Mouse (Mus musculus) kidney, postnatal 0 days (tissue): ENCODE measurements at regions not wholly inside any gene's neighbourhood (a gene's known extent, or its start where the extent isn't known, plus 50 kb on each side); places are given as distances from the start of the nearest gene placed in this dataset.

Source experiments
- ATAC-seq: fragments of 200-750 bp; cut with Nextera tagmentation; replicated peaks from 2 replicates; pipeline ENCODE4 v1.8.0; 2017; ENCODE audit warnings: low read depth, moderate number of reproducible peaks, moderate TSS enrichment, moderate library complexity; ENCODE audit not compliant: low FRiP score
- DNase-seq: peaks from one replicate; pipeline ENCODE4 v3.0.0-alpha.2; 2016; ENCODE audit warnings: low spot score
- H3K27ac ChIP-seq: fragments of 300-500 bp; sonication (generic); 2 replicates; pipeline ENCODE4 v1.5.1; 2014; ENCODE audit warnings: mild to moderate bottlenecking
- H3K27me3 ChIP-seq: fragments of 300-500 bp; sonication (generic); 2 replicates; pipeline ENCODE4 v1.6.1; 2014; ENCODE audit warnings: low read length, mixed read lengths; ENCODE audit not compliant: insufficient read depth
- H3K36me3 ChIP-seq: fragments of 300-500 bp; sonication (generic); 2 replicates; pipeline ENCODE4 v1.6.1; 2014; ENCODE audit warnings: low read length, mixed read lengths; ENCODE audit not compliant: insufficient read depth
- H3K4me1 ChIP-seq: fragments of 300-500 bp; sonication (generic); replicated peaks from 2 replicates; pipeline ENCODE4 v1.6.1; 2014; ENCODE audit warnings: antibody characterized with exemption, low read length, mixed read lengths; ENCODE audit not compliant: insufficient read depth
- H3K4me2 ChIP-seq: fragments of 300-500 bp; sonication (generic); 2 replicates; pipeline ENCODE4 v1.6.1; 2014; ENCODE audit warnings: mild to moderate bottlenecking, low read length, moderate library complexity, mixed read lengths
- H3K4me3 ChIP-seq: fragments of 300-500 bp; sonication (generic); replicated peaks from 2 replicates; pipeline ENCODE4 v1.5.1; 2014; ENCODE audit warnings: low read depth, low read length
- H3K9ac ChIP-seq: fragments of 300-500 bp; sonication (generic); 2 replicates; pipeline ENCODE4 v1.6.1; 2014; ENCODE audit warnings: low read depth, low read length
- H3K9me3 ChIP-seq: fragments of 300-500 bp; sonication (generic); replicated peaks from 2 replicates; pipeline ENCODE4 v1.6.1; 2016; ENCODE audit warnings: low read length, inconsistent platforms, mixed read lengths
- CTCF ChIP-seq: IDR thresholded peaks from 2 replicates; pipeline ENCODE4 v1.5.1; 2016; ENCODE audit warnings: antibody characterized with exemption, low read depth, mild to moderate bottlenecking, moderate library complexity
- WGBS: fragments of 180-500 bp; shearing (Covaris S2); extraction: QIAGEN DNeasy Blood & Tissue Kit; methylation state at CpG from one replicate; pipeline ENCODE4 v1.1.7; 2014; 5-methylcytosine and 5-hydroxymethylcytosine counted together

DNA sequence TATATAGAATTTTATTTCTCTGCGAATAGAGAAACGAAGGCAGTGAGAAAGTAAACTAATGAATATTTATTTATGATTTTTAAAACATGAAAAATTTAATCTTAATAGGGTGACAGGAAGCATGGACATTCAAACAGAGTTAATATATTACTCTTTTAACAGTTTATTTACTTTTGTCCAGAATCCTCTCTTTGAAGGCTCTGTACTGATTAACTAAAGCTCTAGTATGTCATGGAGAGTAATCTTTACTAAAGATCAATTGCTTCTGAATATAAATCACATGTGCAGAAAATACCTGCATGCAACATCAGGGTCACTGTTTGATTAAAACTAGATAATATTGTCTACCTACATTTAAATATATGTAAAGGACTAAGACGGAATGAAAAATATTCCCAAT is 818.7 kb upstream of the Robo1 start:
- Histone ChIP-seq H3K9ac (no peak overlapping the region), H3K36me3 (no peaks in the 10 kb centered on the region), H3K4me1 (no peaks in the 10 kb centered on the region), H3K4me3 (no peak overlapping the region), H3K9me3 (no peaks in the 10 kb centered on the region), H3K4me2 (no peak overlapping the region), H3K27ac (no peak overlapping the region), H3K27me3 (no peaks in the 10 kb centered on the region)
- DNase-seq: peak; percentile 3
- WGBS: 72% methylated on average over 3 of the region's 3 CpGs
- ATAC-seq: no peak
- TF ChIP-seq CTCF: no peak

- 85% methylated on average over 2 of the region's 2 CpGs for WGBS
- no peak for TF ChIP-seq CTCF
- no peak for DNase-seq
- H3K27me3 ChIP-seq: no peaks in the 10 kb centered on the region
- H3K9me3 ChIP-seq: no peaks in the 10 kb centered on the region
- no peak overlapping the region for H3K4me2 ChIP-seq
- no peaks in the 10 kb centered on the region for H3K36me3 ChIP-seq
- ATAC-seq: no peak
- H3K4me1 ChIP-seq: no peaks in the 10 kb centered on the region
- no peak overlapping the region for H3K27ac ChIP-seq
- H3K4me3 ChIP-seq: no peak overlapping the region
- H3K9ac ChIP-seq: no peak overlapping the region
These were observed 811.5 kb upstream of the Robo1 start for GRCm38 (mm10) chr16:71496478-71497198.

GRCm38 (mm10) chr16:71497199-71497584 is 810.9 kb upstream of the Robo1 start:
- Histone ChIP-seq H3K4me1 (no peaks in the 10 kb centered on the region), H3K27ac (no peak overlapping the region), H3K4me3 (no peak overlapping the region), H3K36me3 (no peaks in the 10 kb centered on the region), H3K9me3 (no peaks in the 10 kb centered on the region), H3K27me3 (no peaks in the 10 kb centered on the region), H3K9ac (no peak overlapping the region), H3K4me2 (no peak overlapping the region)
- 42% methylated on average over 3 of the region's 3 CpGs for WGBS
- DNase-seq (no peak), ATAC-seq (no peak)
- TF ChIP-seq CTCF: no peak

DNA sequence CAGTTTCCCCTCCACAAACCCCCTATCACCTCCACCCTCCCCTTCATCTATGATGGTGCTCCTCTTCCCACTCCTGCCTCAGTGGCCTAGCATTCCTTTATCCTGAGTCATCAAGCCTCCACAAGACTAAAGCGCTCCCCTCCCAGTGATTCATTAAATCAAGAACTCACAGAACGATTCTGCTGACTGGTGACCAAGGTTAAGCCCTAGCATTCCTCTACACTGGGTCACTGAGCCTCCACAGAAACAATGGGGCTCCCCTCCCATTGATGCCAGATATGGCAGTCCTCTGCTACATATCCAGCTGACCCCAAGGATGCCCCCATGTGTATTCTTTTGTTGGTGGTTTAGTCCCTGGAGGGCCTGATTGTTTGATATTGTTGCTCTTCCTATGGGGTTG is 796.7 kb upstream of the Robo1 start:
- Histone ChIP-seq H3K36me3 (no peaks in the 10 kb centered on the region), H3K9ac (no peak overlapping the region), H3K4me1 (no peaks in the 10 kb centered on the region), H3K4me3 (no peak overlapping the region), H3K27me3 (no peaks in the 10 kb centered on the region), H3K4me2 (no peak overlapping the region), H3K9me3 (no peaks in the 10 kb centered on the region), H3K27ac (no peak overlapping the region)
- DNase-seq (no peak), ATAC-seq (no peak)
- 81% methylated on average over 2 of the region's 2 CpGs for WGBS
- no peak for TF ChIP-seq CTCF

- H3K9ac ChIP-seq: no peak overlapping the region
- no peak for ATAC-seq
- H3K4me3 ChIP-seq: no peak overlapping the region
- H3K4me1 ChIP-seq: no peaks in the 10 kb centered on the region
- no peaks in the 10 kb centered on the region for H3K9me3 ChIP-seq
- no peaks in the 10 kb centered on the region for H3K36me3 ChIP-seq
- DNase-seq: no peak
- no peak for TF ChIP-seq CTCF
- H3K27ac ChIP-seq: no peak overlapping the region
- no peak overlapping the region for H3K4me2 ChIP-seq
- H3K27me3 ChIP-seq: no peaks in the 10 kb centered on the region
These were observed 768.8 kb upstream of the Robo1 start for GRCm38 (mm10) chr16:71539312-71539711.
